Mouse (Mus musculus) olfactory bulb, adult 2 months (tissue): ENCODE results near the gene Syt3.

Source experiments
- CTCF ChIP-seq: fragments of 200-500 bp; IDR thresholded peaks from 2 replicates; pipeline ENCODE4 v1.5.1; 2012; ENCODE audit warnings: low read depth, mild to moderate bottlenecking, low read length, moderate library complexity; ENCODE audit not compliant: insufficient read depth
- POLR2A ChIP-seq: fragments of 200-500 bp; IDR thresholded peaks from 2 replicates; pipeline ENCODE4 v1.6.1; 2012; ENCODE audit warnings: mild to moderate bottlenecking, low read depth, low read length, moderate library complexity; ENCODE audit not compliant: insufficient read depth

DNA sequence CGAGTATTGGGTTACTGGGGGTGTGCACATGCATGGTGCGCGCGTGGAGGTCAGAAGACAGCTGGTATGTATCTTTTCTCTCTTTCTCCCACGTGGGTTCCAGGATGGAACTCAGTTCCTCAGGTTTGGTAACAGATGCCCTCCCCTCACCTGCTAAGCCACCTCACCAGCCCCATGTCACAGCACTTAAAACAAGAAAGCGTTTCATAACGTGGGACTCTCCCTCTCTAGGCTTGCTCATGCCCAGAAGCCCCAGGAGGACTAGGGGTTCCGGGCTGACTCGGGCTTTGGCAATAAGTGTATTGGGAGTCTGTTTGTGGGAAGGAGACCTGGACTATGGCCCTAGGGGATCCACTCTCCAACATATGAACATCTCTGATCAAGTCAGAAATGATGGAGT lies 50.2 kb downstream of the Syt3 start:
- TF ChIP-seq CTCF (no peak), POLR2A (no peak)
